Mouse (Mus musculus): Measurements from ENCODE around the gene Rrh. TPM values are rescaled to one million over a fixed set of nuclear protein-coding genes. Genes with fewer than 3 reads are reported as not detected.
A peak's percentile ranks its signal among the peaks of the same experiment; 100 is the strongest.

The Rrh gene
- 0.55 TPM in 1 of 2 replicates, not detected in the other for total RNA-seq (2017)

- ATAC-seq (replicated peaks in 1 of 2; ENCODE audit: insufficient read depth in 1 of 2, low FRiP score in 2 of 2, low TSS enrichment in 1 of 2, low read depth in 1 of 2, poor library complexity in 2 of 2, severe bottlenecking in 2 of 2), result no peak
Observed at GRCm38 (mm10) chr3:129822206-129822775, at the start of gene Rrh. Gene Rrh, minus strand, starts transcription at chr3:129822587.

GRCm38 (mm10) chr3:129863698-129864097, 41.3 kb upstream of the Rrh start:
- ATAC-seq (replicated peaks in 1 of 2; ENCODE audit: insufficient read depth in 1 of 2, low FRiP score in 2 of 2, low TSS enrichment in 1 of 2, low read depth in 1 of 2, poor library complexity in 2 of 2, severe bottlenecking in 2 of 2), result peak; percentile 49 to 62; a peak in 3 of 4 replicates

GRCm38 (mm10) chr3:129862592-129862991, 40.2 kb upstream of the Rrh start:
- no peak for ATAC-seq (replicated peaks in 1 of 2; ENCODE audit: insufficient read depth in 1 of 2, low FRiP score in 2 of 2, low TSS enrichment in 1 of 2, low read depth in 1 of 2, poor library complexity in 2 of 2, severe bottlenecking in 2 of 2)

GRCm38 (mm10) chr3:129846846-129847245, 24.5 kb upstream of the Rrh start:
- ATAC-seq (replicated peaks in 1 of 2; ENCODE audit: insufficient read depth in 1 of 2, low FRiP score in 2 of 2, low TSS enrichment in 1 of 2, low read depth in 1 of 2, poor library complexity in 2 of 2, severe bottlenecking in 2 of 2), result no peak

- ATAC-seq (replicated peaks in 1 of 2; ENCODE audit: insufficient read depth in 1 of 2, low FRiP score in 2 of 2, low TSS enrichment in 1 of 2, low read depth in 1 of 2, poor library complexity in 2 of 2, severe bottlenecking in 2 of 2), result no peak
Observed at GRCm38 (mm10) chr3:129845868-129846267, 23.5 kb upstream of the Rrh start.

- no peak for ATAC-seq (replicated peaks in 1 of 2; ENCODE audit: insufficient read depth in 1 of 2, low FRiP score in 2 of 2, low TSS enrichment in 1 of 2, low read depth in 1 of 2, poor library complexity in 2 of 2, severe bottlenecking in 2 of 2)
Observed at GRCm38 (mm10) chr3:129838017-129838416, 15.6 kb upstream of the Rrh start.

GRCm38 (mm10) chr3:129836965-129837364, 14.6 kb upstream of the Rrh start:
- no peak for ATAC-seq (replicated peaks in 1 of 2; ENCODE audit: insufficient read depth in 1 of 2, low FRiP score in 2 of 2, low TSS enrichment in 1 of 2, low read depth in 1 of 2, poor library complexity in 2 of 2, severe bottlenecking in 2 of 2)

GRCm38 (mm10) chr3:129836051-129836697, 13.8 kb upstream of the Rrh start:
- ATAC-seq (replicated peaks in 1 of 2; ENCODE audit: insufficient read depth in 1 of 2, low FRiP score in 2 of 2, low TSS enrichment in 1 of 2, low read depth in 1 of 2, poor library complexity in 2 of 2, severe bottlenecking in 2 of 2), result no peak

- no peak for ATAC-seq (replicated peaks in 1 of 2; ENCODE audit: insufficient read depth in 1 of 2, low FRiP score in 2 of 2, low TSS enrichment in 1 of 2, low read depth in 1 of 2, poor library complexity in 2 of 2, severe bottlenecking in 2 of 2)
Observed at GRCm38 (mm10) chr3:129835388-129835934, 13.1 kb upstream of the Rrh start, which contains the start of gene Cfi. Gene Cfi, plus strand, starts transcription at chr3:129835884.

- ATAC-seq (replicated peaks in 1 of 2; ENCODE audit: insufficient read depth in 1 of 2, low FRiP score in 2 of 2, low TSS enrichment in 1 of 2, low read depth in 1 of 2, poor library complexity in 2 of 2, severe bottlenecking in 2 of 2), result peak; percentile 92
Observed at GRCm38 (mm10) chr3:129831035-129831568, 8.7 kb upstream of the Rrh start, which contains the start of gene Gar1. Gene Gar1, minus strand, starts transcription at chr3:129831396.

- ATAC-seq (replicated peaks in 1 of 2; ENCODE audit: insufficient read depth in 1 of 2, low FRiP score in 2 of 2, low TSS enrichment in 1 of 2, low read depth in 1 of 2, poor library complexity in 2 of 2, severe bottlenecking in 2 of 2), result peak in 1 of 2 experiments; percentile 19; a peak in 2 of 4 replicates
Observed at GRCm38 (mm10) chr3:129830626-129831025, 8.2 kb upstream of the Rrh start.

- ATAC-seq (replicated peaks in 1 of 2; ENCODE audit: insufficient read depth in 1 of 2, low FRiP score in 2 of 2, low TSS enrichment in 1 of 2, low read depth in 1 of 2, poor library complexity in 2 of 2, severe bottlenecking in 2 of 2), result no peak
Observed at GRCm38 (mm10) chr3:129827691-129828090, 5.3 kb upstream of the Rrh start.

GRCm38 (mm10) chr3:129826691-129827090, 4.3 kb upstream of the Rrh start:
- no peak for ATAC-seq (replicated peaks in 1 of 2; ENCODE audit: insufficient read depth in 1 of 2, low FRiP score in 2 of 2, low TSS enrichment in 1 of 2, low read depth in 1 of 2, poor library complexity in 2 of 2, severe bottlenecking in 2 of 2)

GRCm38 (mm10) chr3:129824891-129825290, 2.5 kb upstream of the Rrh start:
- ATAC-seq (replicated peaks in 1 of 2; ENCODE audit: insufficient read depth in 1 of 2, low FRiP score in 2 of 2, low TSS enrichment in 1 of 2, low read depth in 1 of 2, poor library complexity in 2 of 2, severe bottlenecking in 2 of 2), result no peak

- no peak for ATAC-seq (replicated peaks in 1 of 2; ENCODE audit: insufficient read depth in 1 of 2, low FRiP score in 2 of 2, low TSS enrichment in 1 of 2, low read depth in 1 of 2, poor library complexity in 2 of 2, severe bottlenecking in 2 of 2)
Observed at GRCm38 (mm10) chr3:129824146-129824545, 1.8 kb upstream of the Rrh start.

- peak; percentile 73 to 85 for ATAC-seq (replicated peaks in 1 of 2; ENCODE audit: insufficient read depth in 1 of 2, low FRiP score in 2 of 2, low TSS enrichment in 1 of 2, low read depth in 1 of 2, poor library complexity in 2 of 2, severe bottlenecking in 2 of 2)
Observed at GRCm38 (mm10) chr3:129823293-129823692, 906 bp upstream of the Rrh start.

- no peak for ATAC-seq (replicated peaks in 1 of 2; ENCODE audit: insufficient read depth in 1 of 2, low FRiP score in 2 of 2, low TSS enrichment in 1 of 2, low read depth in 1 of 2, poor library complexity in 2 of 2, severe bottlenecking in 2 of 2)
Observed at GRCm38 (mm10) chr3:129821736-129822135, 651 bp downstream of the Rrh start.

- no peak for ATAC-seq (replicated peaks in 1 of 2; ENCODE audit: insufficient read depth in 1 of 2, low FRiP score in 2 of 2, low TSS enrichment in 1 of 2, low read depth in 1 of 2, poor library complexity in 2 of 2, severe bottlenecking in 2 of 2)
Observed at GRCm38 (mm10) chr3:129820847-129821246, 1.5 kb downstream of the Rrh start.

Measured in hematopoietic stem cell, adult 5-6 weeks (primary cell).